Mouse (Mus musculus): ENCODE measurements around the gene Dlec1. TPM values are rescaled to one million over a fixed set of nuclear protein-coding genes. Genes with fewer than 3 reads are reported as not detected.
A peak's percentile ranks its signal among the peaks of the same experiment; 100 is the strongest.

The Dlec1 gene
- polyA plus RNA-seq, 1 experiment: 0.07 TPM

DNA sequence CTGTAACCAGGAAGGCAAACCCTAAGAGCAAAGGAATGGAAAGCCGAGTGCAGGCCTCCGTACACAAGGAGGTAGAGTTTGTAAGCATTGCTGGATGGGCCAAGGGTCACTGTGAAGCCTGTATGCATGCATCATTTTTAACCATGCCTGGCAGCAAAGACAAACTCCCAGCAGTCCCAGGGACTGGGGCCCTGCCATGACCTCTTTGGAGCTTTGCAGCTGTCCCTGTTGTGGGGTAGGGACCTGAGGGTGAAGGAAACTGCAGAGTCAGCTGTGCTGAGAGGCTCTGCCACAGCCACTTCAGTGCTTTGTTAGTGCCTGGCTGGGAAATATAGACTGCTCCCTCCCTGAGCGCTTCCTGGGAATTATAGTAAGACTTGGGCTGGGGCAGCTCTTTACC is 8.4 kb downstream of the Dlec1 start:
- Histone ChIP-seq H3K27me3 (ENCODE audit: control insufficient read depth, insufficient read depth, insufficient read length) (no peaks in the 10 kb centered on the region), H3K4me3 (no peak overlapping the region), H3K4me2 (ENCODE audit: low read depth) (no peak overlapping the region), H3ac (ENCODE audit: control insufficient read depth, insufficient read length) (no peak overlapping the region), H3K36me3 (ENCODE audit: control insufficient read depth, insufficient read depth) (no peaks in the 10 kb centered on the region), H3K79me2 (ENCODE audit: control insufficient read depth, insufficient read depth) (no peaks in the 10 kb centered on the region)
- TF ChIP-seq USF1 (IDR thresholded peaks at IDR 0.05; ENCODE audit: low read depth) (no peak), REST (IDR thresholded peaks at IDR 0.05; ENCODE audit: insufficient read depth, insufficient read length) (no peak), MYOG (IDR thresholded peaks at IDR 0.05; ENCODE audit: control insufficient read depth in 1 of 3, insufficient read depth in 1 of 3, insufficient read length in 2 of 3, low read depth in 2 of 3) (peak; percentile 15 to 76 (median 56)), MYOD1 (IDR thresholded peaks at IDR 0.05; ENCODE audit: control insufficient read depth in 1 of 3, insufficient read length in 2 of 3, low read depth in 2 of 3) (peak in 2 of 3 experiments; percentile 33 to 56)

DNA sequence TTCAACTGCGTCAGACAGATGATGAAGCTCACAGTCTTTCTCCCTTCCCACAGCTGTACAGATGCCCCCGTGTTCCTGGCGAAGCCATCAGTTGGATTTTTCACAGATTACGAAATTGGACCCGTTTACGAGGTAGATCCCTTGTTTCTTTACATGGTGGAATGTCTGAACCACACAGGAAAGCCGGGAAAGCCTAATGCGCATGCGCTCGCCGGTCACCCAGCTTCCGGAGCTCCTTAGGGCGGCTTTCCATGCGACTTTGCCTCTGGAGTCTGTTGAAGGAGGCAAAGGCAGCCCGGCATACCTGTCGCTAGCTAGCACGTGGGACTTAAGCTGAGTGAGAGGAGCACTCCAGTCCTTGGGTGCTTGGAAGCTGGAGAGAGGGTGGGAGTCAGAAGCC is 12.6 kb downstream of the Dlec1 start:
- H3K4me3 ChIP-seq: no peak overlapping the region
- no peaks in the 10 kb centered on the region for H3K79me2 ChIP-seq (ENCODE audit: control insufficient read depth, insufficient read depth)
- H3K36me3 ChIP-seq (ENCODE audit: control insufficient read depth, insufficient read depth): no peaks in the 10 kb centered on the region
- no peak overlapping the region for H3ac ChIP-seq (ENCODE audit: control insufficient read depth, insufficient read length)
- H3K27me3 ChIP-seq (ENCODE audit: control insufficient read depth, insufficient read depth, insufficient read length): no peaks in the 10 kb centered on the region
- TF ChIP-seq MYOG (IDR thresholded peaks at IDR 0.05; ENCODE audit: control insufficient read depth in 1 of 3, insufficient read depth in 1 of 3, insufficient read length in 2 of 3, low read depth in 2 of 3) (no peak), REST (IDR thresholded peaks at IDR 0.05; ENCODE audit: insufficient read depth, insufficient read length) (no peak), MAX (IDR thresholded peaks at IDR 0.05; ENCODE audit: low read depth) (no peak), TCF12 (IDR thresholded peaks at IDR 0.05; ENCODE audit: insufficient read depth, poor library complexity, severe bottlenecking) (no peak), POLR2A (IDR thresholded peaks at IDR 0.05; ENCODE audit: insufficient read length, low read depth) (no peak), E2F4 (IDR thresholded peaks at IDR 0.05; ENCODE audit: insufficient read depth) (no peak), MYOD1 (IDR thresholded peaks at IDR 0.05; ENCODE audit: control insufficient read depth in 1 of 3, insufficient read length in 2 of 3, low read depth in 2 of 3) (no peak)
- H3K4me2 ChIP-seq (ENCODE audit: low read depth): no peak overlapping the region

DNA sequence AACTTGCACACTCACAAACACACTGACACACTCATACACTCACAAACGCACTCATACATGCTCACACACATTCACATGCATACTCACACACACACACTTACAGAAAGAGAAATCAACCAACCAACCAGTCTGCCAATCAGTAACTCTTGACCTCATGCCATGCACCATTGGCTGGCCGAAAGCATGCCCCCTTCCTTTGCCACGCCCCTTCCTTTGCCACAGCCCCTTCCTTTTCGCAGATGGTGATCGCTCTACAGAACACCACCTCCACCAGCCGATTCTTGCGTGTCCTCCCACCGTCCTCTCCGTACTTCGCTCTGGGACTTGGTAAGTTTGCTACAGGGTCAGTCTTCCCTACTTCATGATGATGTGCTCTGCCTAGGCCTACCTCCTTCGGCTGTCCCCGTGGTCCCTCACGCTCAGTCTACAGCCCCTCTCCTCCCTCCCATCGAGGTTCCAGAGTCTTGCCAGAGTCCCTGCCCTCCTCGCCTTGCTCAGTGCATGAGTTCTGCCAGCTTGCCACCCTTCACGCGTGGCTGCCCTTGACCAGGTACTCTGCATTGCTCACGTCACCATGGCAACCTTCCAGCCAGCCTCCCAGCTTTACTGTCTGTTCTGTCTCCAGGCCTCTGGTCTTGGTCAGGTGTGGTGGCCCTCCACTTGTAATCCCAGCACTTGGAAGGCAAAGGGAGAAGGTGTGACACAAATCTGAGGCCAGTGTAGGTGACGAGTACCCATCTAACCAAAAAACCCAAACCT is 17.3 kb downstream of the Dlec1 start:
- TF ChIP-seq POLR2A (IDR thresholded peaks at IDR 0.05; ENCODE audit: insufficient read length, low read depth) (no peak), MYOD1 (IDR thresholded peaks at IDR 0.05; ENCODE audit: control insufficient read depth in 1 of 3, insufficient read length in 2 of 3, low read depth in 2 of 3) (no peak), E2F4 (IDR thresholded peaks at IDR 0.05; ENCODE audit: insufficient read depth) (no peak), TCF3 (IDR thresholded peaks at IDR 0.05; ENCODE audit: insufficient read length, low read depth) (no peak), POLR2AphosphoS2 (IDR thresholded peaks at IDR 0.05; ENCODE audit: insufficient read length, low read depth) (no peak), USF1 (IDR thresholded peaks at IDR 0.05; ENCODE audit: low read depth) (no peak), CEBPB (IDR thresholded peaks at IDR 0.05; ENCODE audit: insufficient read depth, poor library complexity, severe bottlenecking) (no peak), MYOG (IDR thresholded peaks at IDR 0.05; ENCODE audit: control insufficient read depth in 1 of 3, insufficient read depth in 1 of 3, insufficient read length in 2 of 3, low read depth in 2 of 3) (no peak), REST (IDR thresholded peaks at IDR 0.05; ENCODE audit: insufficient read depth, insufficient read length) (no peak), TCF12 (IDR thresholded peaks at IDR 0.05; ENCODE audit: insufficient read depth, poor library complexity, severe bottlenecking) (no peak), SRF (IDR thresholded peaks at IDR 0.05; ENCODE audit: control insufficient read depth, insufficient read length, low read depth) (no peak), MAX (IDR thresholded peaks at IDR 0.05; ENCODE audit: low read depth) (no peak)
- Histone ChIP-seq H3ac (ENCODE audit: control insufficient read depth, insufficient read length) (no peak overlapping the region), H3K27me3 (ENCODE audit: control insufficient read depth, insufficient read depth, insufficient read length) (peaks cover 4% of the 10 kb centered on the region), H3K4me3 (no peak overlapping the region), H3K79me2 (ENCODE audit: control insufficient read depth, insufficient read depth) (no peaks in the 10 kb centered on the region), H3K36me3 (ENCODE audit: control insufficient read depth, insufficient read depth) (no peaks in the 10 kb centered on the region), H3K4me2 (ENCODE audit: low read depth) (no peak overlapping the region)

DNA sequence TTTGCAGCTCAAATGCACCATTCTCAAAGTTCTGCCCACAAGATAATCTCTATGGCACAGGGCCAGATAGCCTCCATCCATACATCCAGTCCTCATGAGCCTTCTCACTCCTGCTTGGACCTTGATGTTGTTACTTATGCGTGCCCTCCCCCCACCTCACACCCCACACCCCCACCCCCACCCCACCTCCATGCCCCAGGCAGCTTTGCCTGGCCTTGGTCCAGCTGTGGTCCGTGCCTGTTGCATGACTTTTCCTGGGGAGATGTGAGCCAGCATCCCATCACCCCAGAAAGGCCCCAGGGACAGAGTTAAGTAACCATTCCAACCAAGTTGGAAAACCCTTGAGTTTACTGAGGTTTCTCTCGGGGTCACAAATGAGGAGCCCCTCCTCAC is 17.9 kb downstream of the Dlec1 start:
- Histone ChIP-seq H3K4me2 (ENCODE audit: low read depth) (no peak overlapping the region), H3K4me3 (no peak overlapping the region), H3K27me3 (ENCODE audit: control insufficient read depth, insufficient read depth, insufficient read length) (peaks cover 7% of the 10 kb centered on the region), H3K79me2 (ENCODE audit: control insufficient read depth, insufficient read depth) (no peaks in the 10 kb centered on the region), H3ac (ENCODE audit: control insufficient read depth, insufficient read length) (no peak overlapping the region), H3K36me3 (ENCODE audit: control insufficient read depth, insufficient read depth) (no peaks in the 10 kb centered on the region)
- TF ChIP-seq MYOG (IDR thresholded peaks at IDR 0.05; ENCODE audit: control insufficient read depth in 1 of 3, insufficient read depth in 1 of 3, insufficient read length in 2 of 3, low read depth in 2 of 3): no peak
- TF ChIP-seq POLR2A (IDR thresholded peaks at IDR 0.05; ENCODE audit: insufficient read length, low read depth): no peak
- TF ChIP-seq TCF3 (IDR thresholded peaks at IDR 0.05; ENCODE audit: insufficient read length, low read depth): no peak
- no peak for TF ChIP-seq POLR2AphosphoS2 (IDR thresholded peaks at IDR 0.05; ENCODE audit: insufficient read length, low read depth)
- TF ChIP-seq E2F4 (IDR thresholded peaks at IDR 0.05; ENCODE audit: insufficient read depth): no peak
- TF ChIP-seq REST (IDR thresholded peaks at IDR 0.05; ENCODE audit: insufficient read depth, insufficient read length): no peak
- TF ChIP-seq MYOD1 (IDR thresholded peaks at IDR 0.05; ENCODE audit: control insufficient read depth in 1 of 3, insufficient read length in 2 of 3, low read depth in 2 of 3): no peak
- no peak for TF ChIP-seq USF1 (IDR thresholded peaks at IDR 0.05; ENCODE audit: low read depth)
